Comparison of ENCODE assay signal across 8 mouse cellular contexts in the genomic region with DNA sequence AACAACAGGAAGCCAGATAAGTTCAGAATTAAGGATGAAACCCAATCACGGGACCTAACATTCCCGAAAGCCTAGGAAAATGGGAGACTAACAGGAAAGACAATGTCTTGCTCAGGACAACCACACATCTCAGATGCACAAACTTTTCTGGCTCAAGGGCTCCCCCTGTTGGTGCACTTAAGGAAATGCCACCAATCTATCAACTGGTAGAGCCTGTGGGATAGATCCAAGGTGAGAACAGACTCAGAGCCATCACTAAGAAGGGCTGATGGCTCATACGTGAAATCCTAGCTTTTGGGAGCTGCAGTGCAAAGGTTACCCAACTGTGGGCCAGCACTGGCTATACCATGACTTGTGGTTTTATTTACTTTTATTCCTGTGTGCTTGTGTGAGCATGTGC. TPM values are rescaled to one million over a fixed set of nuclear protein-coding genes. Genes with fewer than 3 reads are reported as not detected.
DNase-seq lines count a peak whose midpoint lies in the region; ATAC-seq and TF ChIP-seq lines count a peak whose summit lies in the region.

No protein-coding gene starts in this region.

- no peak for TF ChIP-seq POLR2A in bone marrow, adult 2 months (IDR thresholded peaks at IDR 0.05; ENCODE audit: borderline replicate concordance, control insufficient read depth, low read depth, low read length)

- no peak overlapping the region for H3K27ac ChIP-seq in bone marrow, adult 2 months (ENCODE audit: control insufficient read depth, insufficient read depth, low read depth, low read length, poor library complexity)
- peak overlapping the region; percentile 67 for H3K27ac ChIP-seq in embryonic facial prominence, embryonic 14.5 days (replicated peaks; ENCODE audit: low read depth, low read length)
- H3K27ac ChIP-seq in heart, embryonic 16.5 days (ENCODE audit: low read length), result peak overlapping the region; percentile 76; the same call in 1 of the 2 replicates
- H3K27ac ChIP-seq in lung, embryonic 14.5 days (ENCODE audit: low read depth), result no peak overlapping the region

- 34% methylated on average over 3 of the region's 3 CpGs for WGBS in bone marrow, adult 2 months
- 20% methylated on average over 3 of the region's 3 CpGs for WGBS in embryonic facial prominence, embryonic 14.5 days
- WGBS in heart, embryonic 16.5 days, result 15% methylated on average over 3 of the region's 3 CpGs
- 12% methylated on average over 3 of the region's 3 CpGs for WGBS in lung, embryonic 14.5 days

- H3K9ac ChIP-seq in embryonic facial prominence, embryonic 14.5 days (ENCODE audit: low read depth, low read length), result no peak overlapping the region
- H3K9ac ChIP-seq in heart, embryonic 16.5 days (ENCODE audit: low read length), result no peak overlapping the region
- H3K9ac ChIP-seq in lung, embryonic 14.5 days, result no peak overlapping the region

- ATAC-seq in G1E (ENCODE audit: extremely low read depth, insufficient number of reproducible peaks, low FRiP score, poor library complexity, severe bottlenecking), result no peak
- peak; percentile 70 for ATAC-seq in embryonic facial prominence, embryonic 14.5 days (ENCODE audit: low read depth)
- ATAC-seq in heart, embryonic 16.5 days (replicated peaks; ENCODE audit: extremely low read depth, insufficient read depth, low FRiP score), result no peak; the same call in 1 of the 2 replicates
- ATAC-seq in lung, embryonic 14.5 days (ENCODE audit: insufficient read depth), result peak; percentile 58; the same call in 1 of the 2 replicates

- no peaks in the 10 kb centered on the region for H3K9me3 ChIP-seq in G1E (replicated peaks)
- H3K9me3 ChIP-seq in embryonic facial prominence, embryonic 14.5 days (ENCODE audit: control insufficient read depth, low read length), result no peaks in the 10 kb centered on the region
- no peaks in the 10 kb centered on the region for H3K9me3 ChIP-seq in heart, embryonic 16.5 days (replicated peaks; ENCODE audit: control insufficient read depth, low read length)
- no peaks in the 10 kb centered on the region for H3K9me3 ChIP-seq in lung, embryonic 14.5 days (ENCODE audit: low read depth, low read length)

- peaks cover 19% of the 10 kb centered on the region for H3K4me1 ChIP-seq in G1E (ENCODE audit: insufficient read depth, low read depth, low read length)
- no peaks in the 10 kb centered on the region for H3K4me1 ChIP-seq in bone marrow, adult 2 months (ENCODE audit: control insufficient read depth, insufficient read depth, low read length)
- H3K4me1 ChIP-seq in embryonic facial prominence, embryonic 14.5 days (ENCODE audit: control insufficient read depth, insufficient read depth, low read length), result peaks cover 3% of the 10 kb centered on the region; the same call in 1 of the 2 replicates
- peaks cover 29% of the 10 kb centered on the region for H3K4me1 ChIP-seq in heart, embryonic 16.5 days (ENCODE audit: control insufficient read depth, insufficient read depth, low read length)
- H3K4me1 ChIP-seq in lung, embryonic 14.5 days (ENCODE audit: insufficient read depth), result no peaks in the 10 kb centered on the region; the same call in 1 of the 2 replicates

- peak; percentile 64 for DNase-seq in G1E (ENCODE audit: low spot score)
- DNase-seq in embryonic facial prominence, embryonic 14.5 days (ENCODE audit: low spot score), result peak; percentile 81
- peak; percentile 87 to 90 for DNase-seq in kidney, postnatal 4 days
- DNase-seq in lung, embryonic 14.5 days, result peak; percentile 90
- peak; percentile 73 to 83 for DNase-seq in right cerebral cortex, postnatal 10 days (ENCODE audit: low spot score in 2 of 2)
- DNase-seq in urinary bladder, postnatal 10 days (ENCODE audit: low spot score), result peak; percentile 59

- TF ChIP-seq CTCF in G1E (IDR thresholded peaks at IDR 0.05; ENCODE audit: low read depth, low read length), result peak; percentile 80
- peak; percentile 58 for TF ChIP-seq CTCF in bone marrow, adult 2 months (IDR thresholded peaks at IDR 0.05; ENCODE audit: control insufficient read depth, insufficient read depth, low read length)
- peak; percentile 95 for TF ChIP-seq CTCF in lung, embryonic 14.5 days (IDR thresholded peaks at IDR 0.05; ENCODE audit: low read depth)

- H3K4me2 ChIP-seq in embryonic facial prominence, embryonic 14.5 days (ENCODE audit: low read depth, low read length), result 0 out of 2 replicates have a peak overlapping the region, but pooled peaks have one; percentile 31
- 0 out of 2 replicates have a peak overlapping the region, but pooled peaks have one; percentile 50 for H3K4me2 ChIP-seq in heart, embryonic 16.5 days (ENCODE audit: low read depth, low read length)
- no peak overlapping the region for H3K4me2 ChIP-seq in lung, embryonic 14.5 days

- no peaks in the 10 kb centered on the region for H3K27me3 ChIP-seq in G1E (ENCODE audit: insufficient read depth, low read length)
- no peaks in the 10 kb centered on the region for H3K27me3 ChIP-seq in embryonic facial prominence, embryonic 14.5 days (replicated peaks; ENCODE audit: control insufficient read depth, insufficient read depth, low read length)
- H3K27me3 ChIP-seq in heart, embryonic 16.5 days (ENCODE audit: control insufficient read depth, insufficient read depth, low read length), result no peaks in the 10 kb centered on the region
- H3K27me3 ChIP-seq in lung, embryonic 14.5 days (ENCODE audit: insufficient read depth, low read length), result no peaks in the 10 kb centered on the region

- H3K4me3 ChIP-seq in G1E (ENCODE audit: low read depth, low read length), result no peak overlapping the region
- no peak overlapping the region for H3K4me3 ChIP-seq in bone marrow, adult 2 months (replicated peaks; ENCODE audit: control insufficient read depth, low read depth, low read length)
- H3K4me3 ChIP-seq in embryonic facial prominence, embryonic 14.5 days (ENCODE audit: low read depth, low read length), result no peak overlapping the region
- no peak overlapping the region for H3K4me3 ChIP-seq in heart, embryonic 16.5 days (ENCODE audit: low read length)
- no peak overlapping the region for H3K4me3 ChIP-seq in lung, embryonic 14.5 days (ENCODE audit: low read depth, low read length)

- peaks cover 96% of the 10 kb centered on the region for H3K36me3 ChIP-seq in G1E (replicated peaks)
- H3K36me3 ChIP-seq in embryonic facial prominence, embryonic 14.5 days (ENCODE audit: control insufficient read depth, insufficient read depth, low read length), result peaks cover 59% of the 10 kb centered on the region
- peaks cover 10% of the 10 kb centered on the region; the same call in 1 of the 2 replicates for H3K36me3 ChIP-seq in heart, embryonic 16.5 days (ENCODE audit: control insufficient read depth, insufficient read depth)
- H3K36me3 ChIP-seq in lung, embryonic 14.5 days (ENCODE audit: insufficient read depth), result peaks cover 89% of the 10 kb centered on the region

RNA-seq across cellular contexts. Expression of gene Pola2, which starts 7.3 kb away (rescaled TPM):
- total RNA-seq in G1E (2014; fragmentation: Nextera tagmentation) (139 and 147 TPM in 2 replicates), G1E (2017) (86.0 and 93.4 TPM in 2 replicates)
- 51.6 and 55.0 TPM in 2 replicates for polyA plus RNA-seq in G1E (2012)
- polyA plus RNA-seq in bone marrow, adult 2 months (2011; ENCODE audit: insufficient read depth, insufficient read length, low replicate concordance, missing spikeins), result 41.9 and 79.8 TPM in 2 replicates
- 59.1 and 65.2 TPM in 2 replicates for polyA plus RNA-seq in embryonic facial prominence, embryonic 14.5 days (2014; fragmentation: Nextera tagmentation; extraction: Ambion mirVana)
- polyA plus RNA-seq in heart, embryonic 16.5 days (2015; fragmentation: Nextera tagmentation; extraction: Ambion mirVana), result 48.3 and 55.2 TPM in 2 replicates
- 88.7 and 89.3 TPM in 2 replicates for polyA plus RNA-seq in lung, embryonic 14.5 days (2014; fragmentation: Nextera tagmentation; extraction: Ambion mirVana)

RNA-seq across cellular contexts. Expression of gene Slc22a20, which starts 29.3 kb away (rescaled TPM):
- total RNA-seq in G1E (2014; fragmentation: Nextera tagmentation) (not detected in 2 replicates), G1E (2017) (not detected in 2 replicates)
- not detected in 2 replicates for polyA plus RNA-seq in G1E (2012)
- 0.80 TPM in 1 of 2 replicates, not detected in the other for polyA plus RNA-seq in bone marrow, adult 2 months (2011; ENCODE audit: insufficient read depth, insufficient read length, low replicate concordance, missing spikeins)
- not detected in 2 replicates for polyA plus RNA-seq in embryonic facial prominence, embryonic 14.5 days (2014; fragmentation: Nextera tagmentation; extraction: Ambion mirVana)
- polyA plus RNA-seq in heart, embryonic 16.5 days (2015; fragmentation: Nextera tagmentation; extraction: Ambion mirVana), result 0.07 TPM in 1 of 2 replicates, not detected in the other
- not detected in 2 replicates for polyA plus RNA-seq in lung, embryonic 14.5 days (2014; fragmentation: Nextera tagmentation; extraction: Ambion mirVana)

RNA-seq across cellular contexts. Expression of gene Cdc42ep2, which starts 32.1 kb away (rescaled TPM):
- 1.8 and 2.1 TPM in 2 replicates for total RNA-seq in G1E (2014; fragmentation: Nextera tagmentation)
- 2.2 and 3.6 TPM in 2 replicates for total RNA-seq in G1E (2017)
- 0.66 and 0.76 TPM in 2 replicates for polyA plus RNA-seq in G1E (2012)
- polyA plus RNA-seq in bone marrow, adult 2 months (2011; ENCODE audit: insufficient read depth, insufficient read length, low replicate concordance, missing spikeins), result 2.3 and 5.3 TPM in 2 replicates
- 14.0 and 16.2 TPM in 2 replicates for polyA plus RNA-seq in embryonic facial prominence, embryonic 14.5 days (2014; fragmentation: Nextera tagmentation; extraction: Ambion mirVana)
- 12.4 and 12.6 TPM in 2 replicates for polyA plus RNA-seq in heart, embryonic 16.5 days (2015; fragmentation: Nextera tagmentation; extraction: Ambion mirVana)
- 9.8 and 9.9 TPM in 2 replicates for polyA plus RNA-seq in lung, embryonic 14.5 days (2014; fragmentation: Nextera tagmentation; extraction: Ambion mirVana)

RNA-seq across cellular contexts. Expression of gene Dpf2, which starts 43.9 kb away (rescaled TPM):
- total RNA-seq in G1E (2014; fragmentation: Nextera tagmentation) (126 and 142 TPM in 2 replicates), G1E (2017) (152 and 196 TPM in 2 replicates)
- 42.1 and 68.8 TPM in 2 replicates for polyA plus RNA-seq in G1E (2012)
- polyA plus RNA-seq in bone marrow, adult 2 months (2011; ENCODE audit: insufficient read depth, insufficient read length, low replicate concordance, missing spikeins), result 31.1 and 60.8 TPM in 2 replicates
- 124 and 143 TPM in 2 replicates for polyA plus RNA-seq in embryonic facial prominence, embryonic 14.5 days (2014; fragmentation: Nextera tagmentation; extraction: Ambion mirVana)
- polyA plus RNA-seq in heart, embryonic 16.5 days (2015; fragmentation: Nextera tagmentation; extraction: Ambion mirVana), result 97.5 and 103 TPM in 2 replicates
- polyA plus RNA-seq in lung, embryonic 14.5 days (2014; fragmentation: Nextera tagmentation; extraction: Ambion mirVana), result 147 and 162 TPM in 2 replicates

RNA-seq across cellular contexts. Expression of gene Capn1, which starts 59.0 kb away (rescaled TPM):
- total RNA-seq in G1E (2014; fragmentation: Nextera tagmentation), result 38.5 and 40.9 TPM in 2 replicates
- total RNA-seq in G1E (2017), result 55.5 and 56.5 TPM in 2 replicates
- polyA plus RNA-seq in G1E (2012), result 140 and 168 TPM in 2 replicates
- 59.9 and 139 TPM in 2 replicates for polyA plus RNA-seq in bone marrow, adult 2 months (2011; ENCODE audit: insufficient read depth, insufficient read length, low replicate concordance, missing spikeins)
- polyA plus RNA-seq in embryonic facial prominence, embryonic 14.5 days (2014; fragmentation: Nextera tagmentation; extraction: Ambion mirVana), result 16.8 and 19.0 TPM in 2 replicates
- polyA plus RNA-seq in heart, embryonic 16.5 days (2015; fragmentation: Nextera tagmentation; extraction: Ambion mirVana), result 9.5 and 10.0 TPM in 2 replicates
- 9.6 and 11.3 TPM in 2 replicates for polyA plus RNA-seq in lung, embryonic 14.5 days (2014; fragmentation: Nextera tagmentation; extraction: Ambion mirVana)

Comparison
In these comparisons a context has a peak if more than half of its experiments do, and no peak if none do; other contexts are left out.
1. ATAC-seq: peak in embryonic facial prominence, embryonic 14.5 days (single experiment) and lung, embryonic 14.5 days (single experiment); none in G1E (single experiment) and heart, embryonic 16.5 days (single experiment).
2. H3K27ac ChIP-seq: peak in embryonic facial prominence, embryonic 14.5 days (single experiment) and heart, embryonic 16.5 days (single experiment); none in bone marrow, adult 2 months (single experiment) and lung, embryonic 14.5 days (single experiment).
3. Peak in every context shown above with its lines, with median percentiles within 50 percentile points of each other: DNase-seq and CTCF ChIP-seq.